Mouse (Mus musculus): ENCODE measurements at regions not wholly inside any gene's neighbourhood (a gene's known extent, or its start where the extent isn't known, plus 50 kb on each side); places are given as distances from the start of the nearest gene placed in this dataset.

DNA sequence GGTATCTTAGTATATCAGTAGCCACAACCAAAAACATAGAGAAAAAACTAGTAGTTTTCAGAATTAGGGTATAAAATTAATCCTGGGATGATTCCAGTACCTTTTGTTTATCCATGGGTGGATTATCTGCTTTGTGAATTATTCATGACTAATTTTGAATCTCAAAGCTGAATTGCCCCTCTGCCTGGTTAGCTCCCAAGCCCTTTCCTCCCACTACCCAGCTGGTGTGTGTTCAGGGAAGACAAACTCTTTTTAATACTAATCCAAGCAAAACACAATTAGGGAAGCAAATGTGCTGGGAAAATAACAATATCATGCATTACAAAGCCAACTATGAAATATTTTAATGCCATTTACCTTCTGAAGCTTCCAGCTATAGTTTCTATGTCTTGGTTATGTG is 347.4 kb downstream of the Gm43517 start:
- Histone ChIP-seq H3K27me3 (ENCODE audit: control insufficient read depth, insufficient read depth, low read length) (no peaks in the 10 kb centered on the region), H3K27ac (ENCODE audit: insufficient read depth, low read length) (no peak overlapping the region), H3K4me1 (ENCODE audit: control insufficient read depth, insufficient read depth, low read length) (no peaks in the 10 kb centered on the region), H3K4me3 (replicated peaks; ENCODE audit: insufficient read depth, low read depth, low read length) (no peak overlapping the region)
- no peak for DNase-seq
- TF ChIP-seq POLR2A (IDR thresholded peaks at IDR 0.05; ENCODE audit: borderline replicate concordance, insufficient read depth, low read length) (no peak), CTCF (IDR thresholded peaks at IDR 0.05; ENCODE audit: borderline replicate concordance, insufficient read depth, low read depth, low read length) (no peak)

- DNase-seq: no peak
- no peaks in the 10 kb centered on the region for H3K27me3 ChIP-seq (ENCODE audit: control insufficient read depth, insufficient read depth, low read length)
- H3K4me3 ChIP-seq (replicated peaks; ENCODE audit: insufficient read depth, low read depth, low read length): no peak overlapping the region
- TF ChIP-seq POLR2A (IDR thresholded peaks at IDR 0.05; ENCODE audit: borderline replicate concordance, insufficient read depth, low read length) (no peak), CTCF (IDR thresholded peaks at IDR 0.05; ENCODE audit: borderline replicate concordance, insufficient read depth, low read depth, low read length) (no peak)
- no peak overlapping the region for H3K27ac ChIP-seq (ENCODE audit: insufficient read depth, low read length)
- WGBS: 45% methylated on average over 4 of the region's 4 CpGs
- H3K4me1 ChIP-seq (ENCODE audit: control insufficient read depth, insufficient read depth, low read length): no peaks in the 10 kb centered on the region
These were observed 352.1 kb downstream of the Gm43517 start for GRCm38 (mm10) chr12:49737100-49737499.

- no peak overlapping the region for H3K27ac ChIP-seq (ENCODE audit: insufficient read depth, low read length)
- no peaks in the 10 kb centered on the region for H3K4me1 ChIP-seq (ENCODE audit: control insufficient read depth, insufficient read depth, low read length)
- WGBS: 35% methylated on average over 12 of the region's 12 CpGs
- H3K27me3 ChIP-seq (ENCODE audit: control insufficient read depth, insufficient read depth, low read length): no peaks in the 10 kb centered on the region
- TF ChIP-seq POLR2A (IDR thresholded peaks at IDR 0.05; ENCODE audit: borderline replicate concordance, insufficient read depth, low read length) (no peak), CTCF (IDR thresholded peaks at IDR 0.05; ENCODE audit: borderline replicate concordance, insufficient read depth, low read depth, low read length) (no peak)
- no peak overlapping the region for H3K4me3 ChIP-seq (replicated peaks; ENCODE audit: insufficient read depth, low read depth, low read length)
- DNase-seq: peak in 1 of 2 experiments; percentile 2
These were observed 355.2 kb downstream of the Gm43517 start for GRCm38 (mm10) chr12:49739960-49740740.

- no peak for DNase-seq
- TF ChIP-seq POLR2A (IDR thresholded peaks at IDR 0.05; ENCODE audit: borderline replicate concordance, insufficient read depth, low read length) (no peak), CTCF (IDR thresholded peaks at IDR 0.05; ENCODE audit: borderline replicate concordance, insufficient read depth, low read depth, low read length) (no peak)
- H3K4me1 ChIP-seq (ENCODE audit: control insufficient read depth, insufficient read depth, low read length): no peaks in the 10 kb centered on the region
- H3K27me3 ChIP-seq (ENCODE audit: control insufficient read depth, insufficient read depth, low read length): no peaks in the 10 kb centered on the region
- H3K27ac ChIP-seq (ENCODE audit: insufficient read depth, low read length): no peak overlapping the region
- WGBS: 95% methylated on average over 2 of the region's 2 CpGs
- H3K4me3 ChIP-seq (replicated peaks; ENCODE audit: insufficient read depth, low read depth, low read length): no peak overlapping the region
These were observed 358.4 kb downstream of the Gm43517 start for GRCm38 (mm10) chr12:49743402-49743801.

GRCm38 (mm10) chr12:49747081-49747480 is 362.1 kb downstream of the Gm43517 start:
- WGBS: 6% methylated on average over 2 of the region's 2 CpGs
- Histone ChIP-seq H3K4me1 (ENCODE audit: control insufficient read depth, insufficient read depth, low read length) (no peaks in the 10 kb centered on the region), H3K27me3 (ENCODE audit: control insufficient read depth, insufficient read depth, low read length) (no peaks in the 10 kb centered on the region), H3K4me3 (replicated peaks; ENCODE audit: insufficient read depth, low read depth, low read length) (no peak overlapping the region), H3K27ac (ENCODE audit: insufficient read depth, low read length) (no peak overlapping the region)
- DNase-seq: no peak
- no peak for TF ChIP-seq CTCF (IDR thresholded peaks at IDR 0.05; ENCODE audit: borderline replicate concordance, insufficient read depth, low read depth, low read length)
- no peak for TF ChIP-seq POLR2A (IDR thresholded peaks at IDR 0.05; ENCODE audit: borderline replicate concordance, insufficient read depth, low read length)

DNA sequence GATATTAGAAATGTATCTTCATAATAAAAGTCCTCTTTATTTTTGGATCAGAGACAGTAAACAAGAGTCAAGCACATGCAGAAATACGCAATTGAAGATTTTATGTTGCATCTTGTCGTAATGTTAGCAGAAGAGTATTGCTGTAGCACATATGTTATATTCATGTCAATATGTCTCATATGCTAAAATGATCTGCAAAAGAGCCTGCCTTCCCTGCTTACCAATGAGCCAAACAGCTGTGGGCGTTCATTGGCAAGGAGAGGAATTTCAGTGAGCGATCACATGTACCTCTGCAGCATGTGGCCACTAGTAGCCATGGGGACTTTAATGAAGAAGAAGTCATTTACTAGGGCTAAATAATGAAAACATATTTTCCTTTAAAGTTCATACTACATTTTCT is 373.4 kb downstream of the Gm43517 start:
- H3K27ac ChIP-seq (ENCODE audit: insufficient read depth, low read length): no peak overlapping the region
- WGBS: 54% methylated on average over 4 of the region's 4 CpGs
- no peak for DNase-seq

GRCm38 (mm10) chr12:49764541-49764940 is 379.6 kb downstream of the Gm43517 start:
- no peak for TF ChIP-seq POLR2A (IDR thresholded peaks at IDR 0.05; ENCODE audit: borderline replicate concordance, insufficient read depth, low read length)
- TF ChIP-seq CTCF (IDR thresholded peaks at IDR 0.05; ENCODE audit: borderline replicate concordance, insufficient read depth, low read depth, low read length): no peak
- WGBS: 17% methylated on average over 2 of the region's 2 CpGs
- Histone ChIP-seq H3K27ac (ENCODE audit: insufficient read depth, low read length) (no peak overlapping the region), H3K4me1 (ENCODE audit: control insufficient read depth, insufficient read depth, low read length) (no peaks in the 10 kb centered on the region), H3K27me3 (ENCODE audit: control insufficient read depth, insufficient read depth, low read length) (no peaks in the 10 kb centered on the region), H3K4me3 (replicated peaks; ENCODE audit: insufficient read depth, low read depth, low read length) (no peak overlapping the region)
- no peak for DNase-seq

More for the DNA sequence above, 373.4 kb downstream of the Gm43517 start:
- no peaks in the 10 kb centered on the region for H3K4me1 ChIP-seq (ENCODE audit: control insufficient read depth, insufficient read depth, low read length)
- H3K27me3 ChIP-seq (ENCODE audit: control insufficient read depth, insufficient read depth, low read length): no peaks in the 10 kb centered on the region
- H3K4me3 ChIP-seq (replicated peaks; ENCODE audit: insufficient read depth, low read depth, low read length): no peak overlapping the region
- TF ChIP-seq POLR2A (IDR thresholded peaks at IDR 0.05; ENCODE audit: borderline replicate concordance, insufficient read depth, low read length) (no peak), CTCF (IDR thresholded peaks at IDR 0.05; ENCODE audit: borderline replicate concordance, insufficient read depth, low read depth, low read length) (no peak)

GRCm38 (mm10) chr12:49808341-49808740 is 423.4 kb downstream of the Gm43517 start:
- Histone ChIP-seq H3K27ac (ENCODE audit: insufficient read depth, low read length) (no peak overlapping the region), H3K4me1 (ENCODE audit: control insufficient read depth, insufficient read depth, low read length) (no peaks in the 10 kb centered on the region), H3K4me3 (replicated peaks; ENCODE audit: insufficient read depth, low read depth, low read length) (no peak overlapping the region), H3K27me3 (ENCODE audit: control insufficient read depth, insufficient read depth, low read length) (no peaks in the 10 kb centered on the region)
- 48% methylated on average over 1 of the region's 1 CpGs for WGBS
- no peak for TF ChIP-seq POLR2A (IDR thresholded peaks at IDR 0.05; ENCODE audit: borderline replicate concordance, insufficient read depth, low read length)
- no peak for TF ChIP-seq CTCF (IDR thresholded peaks at IDR 0.05; ENCODE audit: borderline replicate concordance, insufficient read depth, low read depth, low read length)
- no peak for DNase-seq

Data from cerebellum, adult 2 months (tissue).